Mouse (Mus musculus) MEL (cell line): ENCODE data around the gene Inpp5a.

ENCODE experiments used
- MAFK ChIP-seq: IDR thresholded peaks from 2 replicates; pipeline ENCODE4 v1.6.1; 2011; ENCODE audit warnings: low read depth, mild to moderate bottlenecking, low read length, improper control_type of control experiment, borderline replicate concordance
- POLR2A ChIP-seq, 2 experiments: IDR thresholded peaks; 2 replicates each; pipeline ENCODE4 v1.6.1; 2011 to 2012; ENCODE audit warnings: low read length in 2 of 2, mild to moderate bottlenecking in 2 of 2, control low read depth in 1 of 2, improper control_type of control experiment in 1 of 2, low read depth in 1 of 2, moderate library complexity in 1 of 2; ENCODE audit not compliant: control insufficient read depth in 1 of 2, insufficient read depth in 1 of 2, poor library complexity in 1 of 2

- TF ChIP-seq POLR2A (IDR thresholded peaks at IDR 0.05; ENCODE audit: control insufficient read depth in 1 of 2, insufficient read depth in 1 of 2, low read depth in 1 of 2, low read length in 2 of 2, poor library complexity in 1 of 2) (no peak), MAFK (no peak)
These were observed 183.8 kb downstream of the Inpp5a start for GRCm38 (mm10) chr7:139572665-139573064.
